ENCODE assay signal across 9 mouse cellular contexts in genomic region chr2:130597601-130598010, GRCm38 (mm10). TPM values are rescaled to one million over a fixed set of nuclear protein-coding genes. Genes with fewer than 3 reads are reported as not detected.
DNase-seq lines count a peak whose midpoint lies in the region; ATAC-seq lines count a peak whose summit lies in the region.
"Had no signal": no experiment of that assay in that cellular context is flagged by ENCODE, and none has a peak within 500 bp of the region (broad histone marks: within the 10 kb centered on the region; RNA-seq: fewer than 3 reads in every experiment).

No protein-coding gene starts in this region.

- no peaks in the 10 kb centered on the region for H3K4me1 ChIP-seq in forebrain, embryonic 15.5 days
- no peaks in the 10 kb centered on the region for H3K4me1 ChIP-seq in forebrain, embryonic 12.5 days
- peaks cover 22% of the 10 kb centered on the region for H3K4me1 ChIP-seq in liver, embryonic 13.5 days (replicated peaks)

- H3K4me3 ChIP-seq in forebrain, embryonic 15.5 days, result no peak overlapping the region
- no peak overlapping the region for H3K4me3 ChIP-seq in forebrain, embryonic 12.5 days (replicated peaks)
- no peak overlapping the region for H3K4me3 ChIP-seq in liver, embryonic 13.5 days (replicated peaks)

- H3K27ac ChIP-seq in forebrain, embryonic 15.5 days (replicated peaks), result no peak overlapping the region
- no peak overlapping the region for H3K27ac ChIP-seq in forebrain, embryonic 12.5 days
- no peak overlapping the region for H3K27ac ChIP-seq in liver, embryonic 13.5 days

- H3K4me2 ChIP-seq in forebrain, embryonic 15.5 days (replicated peaks), result no peak overlapping the region
- H3K4me2 ChIP-seq in forebrain, embryonic 12.5 days, result no peak overlapping the region
- no peak overlapping the region for H3K4me2 ChIP-seq in liver, embryonic 13.5 days

- peaks cover 64% of the 10 kb centered on the region for H3K36me3 ChIP-seq in forebrain, embryonic 15.5 days
- H3K36me3 ChIP-seq in forebrain, embryonic 12.5 days (replicated peaks), result peaks cover 70% of the 10 kb centered on the region
- peaks cover 64% of the 10 kb centered on the region for H3K36me3 ChIP-seq in liver, embryonic 13.5 days

- no peaks in the 10 kb centered on the region for H3K9me3 ChIP-seq in forebrain, embryonic 15.5 days
- no peaks in the 10 kb centered on the region for H3K9me3 ChIP-seq in forebrain, embryonic 12.5 days
- H3K9me3 ChIP-seq in liver, embryonic 13.5 days (replicated peaks), result no peaks in the 10 kb centered on the region

- H3K9ac ChIP-seq in forebrain, embryonic 15.5 days (replicated peaks), result no peak overlapping the region
- H3K9ac ChIP-seq in forebrain, embryonic 12.5 days, result no peak overlapping the region
- H3K9ac ChIP-seq in liver, embryonic 13.5 days, result no peak overlapping the region

- 6% methylated on average over 1 of the region's 1 CpGs for WGBS in forebrain, embryonic 15.5 days
- WGBS in forebrain, embryonic 12.5 days, result 23% methylated on average over 1 of the region's 1 CpGs
- WGBS in liver, embryonic 13.5 days (ENCODE audit: insufficient replicate concordance), result 20% methylated on average over 1 of the region's 1 CpGs

- peak; percentile 43; the same call in 1 of the 2 replicates for ATAC-seq in forebrain, embryonic 15.5 days (replicated peaks)
- ATAC-seq in forebrain, embryonic 12.5 days (ENCODE audit: low FRiP score), result no peak
- peak; percentile 39 for ATAC-seq in liver, embryonic 13.5 days (ENCODE audit: low read depth)

- DNase-seq in right cerebral cortex, adult 2 months (ENCODE audit: low spot score in 2 of 2), result peak; percentile 50 to 52
- no peak for DNase-seq in right cerebral cortex, postnatal 14 days
- DNase-seq in embryo, embryonic 10.5 days (ENCODE audit: low spot score), result peak; percentile 71
- peak; percentile 16 for DNase-seq in liver, embryonic 13.5 days
- DNase-seq in telencephalon, adult 2 months (ENCODE audit: low read depth, low spot score), result peak; percentile 17
- no peak for DNase-seq in gastrocnemius, postnatal 10 days

- no peaks in the 10 kb centered on the region for H3K27me3 ChIP-seq in forebrain, embryonic 15.5 days
- H3K27me3 ChIP-seq in forebrain, embryonic 12.5 days, result no peaks in the 10 kb centered on the region
- no peaks in the 10 kb centered on the region for H3K27me3 ChIP-seq in liver, embryonic 13.5 days

RNA-seq across cellular contexts. Expression of gene Avp, which starts 15.3 kb away (rescaled TPM):
- 5.4 and 49.3 TPM in 2 replicates for polyA plus RNA-seq in forebrain, embryonic 15.5 days (2015; fragmentation: Nextera tagmentation; extraction: Ambion mirVana)
- not detected in 2 replicates for polyA plus RNA-seq in forebrain, embryonic 12.5 days (2016; fragmentation: Nextera tagmentation; extraction: Ambion mirVana)
- polyA plus RNA-seq in liver, embryonic 13.5 days (2015; fragmentation: Nextera tagmentation; extraction: Ambion mirVana), result not detected in 2 replicates
- total RNA-seq in gastrocnemius, postnatal 10 days (2021), result under 1 TPM in 1 of 2 experiments, not detected in 1; 0.50 TPM
- polyA plus RNA-seq: heart, embryonic 16.5 days had no signal

RNA-seq across cellular contexts. Expression of gene Oxt, which starts 21.6 kb away (rescaled TPM):
- polyA plus RNA-seq in forebrain, embryonic 15.5 days (2015; fragmentation: Nextera tagmentation; extraction: Ambion mirVana), result 1.4 and 2.6 TPM in 2 replicates
- polyA plus RNA-seq in forebrain, embryonic 12.5 days (2016; fragmentation: Nextera tagmentation; extraction: Ambion mirVana), result not detected in 2 replicates
- polyA plus RNA-seq in liver, embryonic 13.5 days (2015; fragmentation: Nextera tagmentation; extraction: Ambion mirVana), result not detected in 2 replicates
- total RNA-seq in gastrocnemius, postnatal 10 days (2021), result not detected
- polyA plus RNA-seq: heart, embryonic 16.5 days had no signal

RNA-seq across cellular contexts. Expression of gene Fastkd5, which starts 32.2 kb away (rescaled TPM):
- polyA plus RNA-seq in forebrain, embryonic 15.5 days (2015; fragmentation: Nextera tagmentation; extraction: Ambion mirVana), result 14.1 and 15.4 TPM in 2 replicates
- 16.8 and 19.3 TPM in 2 replicates for polyA plus RNA-seq in forebrain, embryonic 12.5 days (2016; fragmentation: Nextera tagmentation; extraction: Ambion mirVana)
- 12.0 and 16.8 TPM in 2 replicates for polyA plus RNA-seq in liver, embryonic 13.5 days (2015; fragmentation: Nextera tagmentation; extraction: Ambion mirVana)
- total RNA-seq in gastrocnemius, postnatal 10 days (2021), result 1 to 10 TPM; 4.8 to 6.0 TPM

RNA-seq across cellular contexts. Expression of gene Ubox5, which starts 32.2 kb away (rescaled TPM):
- polyA plus RNA-seq in forebrain, embryonic 15.5 days (2015; fragmentation: Nextera tagmentation; extraction: Ambion mirVana), result 12.7 and 12.9 TPM in 2 replicates
- 13.1 and 16.9 TPM in 2 replicates for polyA plus RNA-seq in forebrain, embryonic 12.5 days (2016; fragmentation: Nextera tagmentation; extraction: Ambion mirVana)
- polyA plus RNA-seq in liver, embryonic 13.5 days (2015; fragmentation: Nextera tagmentation; extraction: Ambion mirVana), result 6.2 and 6.5 TPM in 2 replicates
- total RNA-seq in gastrocnemius, postnatal 10 days (2021), result 1 to 10 TPM; 4.7 to 5.1 TPM

RNA-seq across cellular contexts. Expression of gene Mrps26, which starts 34.1 kb away (rescaled TPM):
- 77.8 and 82.3 TPM in 2 replicates for polyA plus RNA-seq in forebrain, embryonic 15.5 days (2015; fragmentation: Nextera tagmentation; extraction: Ambion mirVana)
- 67.0 and 70.9 TPM in 2 replicates for polyA plus RNA-seq in forebrain, embryonic 12.5 days (2016; fragmentation: Nextera tagmentation; extraction: Ambion mirVana)
- polyA plus RNA-seq in liver, embryonic 13.5 days (2015; fragmentation: Nextera tagmentation; extraction: Ambion mirVana), result 65.7 and 68.3 TPM in 2 replicates
- 10 to 100 TPM; 48.6 to 51.2 TPM for total RNA-seq in gastrocnemius, postnatal 10 days (2021)

Comparison
In these comparisons a context has a peak if more than half of its experiments do, and no peak if none do; other contexts are left out.
1. DNase-seq: peak in right cerebral cortex, adult 2 months (2 of 2), embryo, embryonic 10.5 days (single experiment), liver, embryonic 13.5 days (single experiment) and telencephalon, adult 2 months (single experiment); none in right cerebral cortex, postnatal 14 days (single experiment) and gastrocnemius, postnatal 10 days (single experiment).